In the genomic region with DNA sequence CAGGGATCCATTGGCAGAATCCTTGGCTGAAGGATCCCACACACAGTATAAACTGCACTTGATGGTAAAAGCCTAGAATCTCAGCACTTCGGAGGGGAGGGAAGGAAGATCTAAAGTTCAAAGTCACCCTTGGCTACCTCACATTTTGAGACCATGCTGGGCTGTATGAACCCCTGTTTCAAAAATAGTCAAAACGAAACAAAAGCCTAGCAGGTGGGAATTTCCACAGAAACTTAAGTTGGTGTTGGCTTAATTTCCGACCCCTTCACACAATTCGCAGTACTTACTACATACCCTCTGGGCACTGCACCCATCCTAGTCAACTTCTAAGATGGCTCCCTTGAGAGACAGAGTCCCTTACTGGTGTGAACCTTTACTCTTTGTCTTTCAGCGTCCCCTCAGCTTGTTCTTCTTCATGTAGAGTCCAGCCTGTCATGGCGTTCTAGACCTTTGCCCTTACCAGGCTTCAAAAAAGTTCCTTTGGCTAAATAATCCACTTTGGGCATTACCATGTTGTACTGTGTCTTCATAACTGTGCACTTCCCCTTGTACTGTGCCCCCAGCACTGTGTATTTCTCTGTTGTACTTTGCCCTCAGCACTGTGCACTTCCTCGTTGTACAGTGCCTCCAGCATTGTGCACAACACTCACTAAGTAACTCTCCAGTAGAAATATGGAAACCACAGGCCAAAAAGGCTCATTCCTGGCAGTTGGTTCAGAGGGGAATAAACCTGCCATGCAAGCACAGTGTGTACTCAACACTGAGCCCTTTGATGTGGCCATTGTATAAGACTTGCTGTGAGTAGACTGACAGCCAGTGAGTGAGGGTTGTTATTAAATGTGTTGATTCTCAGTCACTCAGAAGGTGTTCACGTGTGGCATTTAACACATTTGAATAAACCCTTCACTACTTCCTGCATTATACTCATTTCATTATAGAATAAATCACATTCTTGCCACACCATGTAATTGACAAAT, we compare ENCODE assay signal across 15 mouse cellular contexts.
DNase-seq lines count a peak whose midpoint lies in the region; ATAC-seq and TF ChIP-seq lines count a peak whose summit lies in the region.
"Had no signal": no experiment of that assay in that cellular context is flagged by ENCODE, and none has a peak within 500 bp of the region (broad histone marks: within the 10 kb centered on the region; RNA-seq: fewer than 3 reads in every experiment).

No protein-coding gene starts in this region.

- WGBS in liver, adult 2 months, result 76% methylated on average over 8 of the region's 8 CpGs
- WGBS in liver, embryonic 11.5 days, result 81% methylated on average over 8 of the region's 8 CpGs
- 77% methylated on average over 8 of the region's 8 CpGs for WGBS in intestine, postnatal 0 days
- WGBS in heart, embryonic 11.5 days (ENCODE audit: insufficient replicate concordance), result 83% methylated on average over 8 of the region's 8 CpGs

- peak; percentile 89 for TF ChIP-seq EP300 in CH12.LX (IDR thresholded peaks at IDR 0.05; ENCODE audit: low read length)

- no peaks in the 10 kb centered on the region for H3K36me3 ChIP-seq in liver, adult 2 months (ENCODE audit: control insufficient read depth, insufficient read depth, low read length)
- H3K36me3 ChIP-seq in liver, embryonic 11.5 days (ENCODE audit: control insufficient read depth, insufficient read depth, low read length), result no peaks in the 10 kb centered on the region
- no peaks in the 10 kb centered on the region for H3K36me3 ChIP-seq in CH12.LX (replicated peaks in 1 of 2; ENCODE audit: control insufficient read depth in 1 of 2, insufficient read depth in 1 of 2, low read length in 1 of 2)
- no peaks in the 10 kb centered on the region for H3K36me3 ChIP-seq in intestine, postnatal 0 days (ENCODE audit: control insufficient read depth, insufficient read depth)
- H3K36me3 ChIP-seq in heart, embryonic 11.5 days (ENCODE audit: control insufficient read depth, insufficient read depth, low read length), result no peaks in the 10 kb centered on the region
- H3K36me3 ChIP-seq: heart, embryonic 10.5 days; neural tube, embryonic 12.5 days had no signal

- no peaks in the 10 kb centered on the region for H3K9me3 ChIP-seq in liver, embryonic 11.5 days (ENCODE audit: control insufficient read depth, low read length)
- no peaks in the 10 kb centered on the region for H3K9me3 ChIP-seq in CH12.LX (replicated peaks; ENCODE audit: low read length)
- no peaks in the 10 kb centered on the region for H3K9me3 ChIP-seq in intestine, postnatal 0 days (ENCODE audit: control insufficient read depth)
- H3K9me3 ChIP-seq in heart, embryonic 11.5 days (replicated peaks; ENCODE audit: control insufficient read depth, low read length), result no peaks in the 10 kb centered on the region
- H3K9me3 ChIP-seq: heart, embryonic 10.5 days; neural tube, embryonic 12.5 days had no signal

- H3K79me2 ChIP-seq in liver, adult 2 months (ENCODE audit: control insufficient read depth, insufficient read depth, low read length), result no peaks in the 10 kb centered on the region
- no peaks in the 10 kb centered on the region for H3K79me2 ChIP-seq in CH12.LX (replicated peaks; ENCODE audit: control insufficient read depth, extremely low read depth, insufficient read depth, poor library complexity, severe bottlenecking)

- H3K4me3 ChIP-seq in liver, adult 2 months (ENCODE audit: insufficient read depth, low read depth, low read length), result no peak overlapping the region
- no peak overlapping the region for H3K4me3 ChIP-seq in liver, embryonic 11.5 days (ENCODE audit: low read depth, low read length)
- H3K4me3 ChIP-seq in CH12.LX (replicated peaks in 1 of 3; ENCODE audit: low read depth in 2 of 3, low read length in 2 of 3, poor library complexity in 1 of 3), result no peak overlapping the region
- no peak overlapping the region for H3K4me3 ChIP-seq in intestine, postnatal 0 days (ENCODE audit: low read depth, low read length)
- H3K4me3 ChIP-seq in heart, embryonic 11.5 days (ENCODE audit: low read depth, low read length), result no peak overlapping the region
- H3K4me3 ChIP-seq: heart, embryonic 10.5 days; neural tube, embryonic 12.5 days had no signal

- no peak for TF ChIP-seq CTCF in liver, adult 2 months (IDR thresholded peaks at IDR 0.05; ENCODE audit: low read depth, low read length)
- TF ChIP-seq CTCF in CH12.LX (conservative IDR thresholded peaks at IDR 0.05 in 1 of 2, IDR thresholded peaks at IDR 0.05 in 1 of 2; ENCODE audit: low read depth in 2 of 2, low read length in 2 of 2), result no peak
- TF ChIP-seq CTCF in intestine, postnatal 0 days (IDR thresholded peaks at IDR 0.05; ENCODE audit: low read depth), result no peak

- no peaks in the 10 kb centered on the region for H3K27me3 ChIP-seq in liver, adult 2 months (ENCODE audit: control insufficient read depth, insufficient read depth, low read length)
- no peaks in the 10 kb centered on the region for H3K27me3 ChIP-seq in liver, embryonic 11.5 days (replicated peaks; ENCODE audit: control insufficient read depth, insufficient read depth, low read length)
- H3K27me3 ChIP-seq in CH12.LX (replicated peaks), result no peaks in the 10 kb centered on the region
- H3K27me3 ChIP-seq in intestine, postnatal 0 days (replicated peaks; ENCODE audit: control insufficient read depth, insufficient read depth, low read length), result no peaks in the 10 kb centered on the region
- H3K27me3 ChIP-seq in heart, embryonic 11.5 days (ENCODE audit: control insufficient read depth, insufficient read depth, low read length), result no peaks in the 10 kb centered on the region
- H3K27me3 ChIP-seq: neural tube, embryonic 12.5 days; Patski had no signal

- H3K4me1 ChIP-seq in liver, adult 2 months (ENCODE audit: control insufficient read depth, insufficient read depth, low read length), result no peaks in the 10 kb centered on the region
- H3K4me1 ChIP-seq in liver, embryonic 11.5 days (replicated peaks; ENCODE audit: control insufficient read depth, insufficient read depth, low read length), result no peaks in the 10 kb centered on the region
- peaks cover 13 to 33% of the 10 kb centered on the region in 2 experiments for H3K4me1 ChIP-seq in CH12.LX (ENCODE audit: control insufficient read depth in 1 of 2, insufficient read depth in 2 of 2)
- H3K4me1 ChIP-seq in intestine, postnatal 0 days (replicated peaks; ENCODE audit: control insufficient read depth, insufficient read depth, low read length), result no peaks in the 10 kb centered on the region
- peaks cover 4% of the 10 kb centered on the region; the same call in 1 of the 2 replicates for H3K4me1 ChIP-seq in heart, embryonic 11.5 days (ENCODE audit: control insufficient read depth, insufficient read depth, low read length)
- H3K4me1 ChIP-seq: heart, embryonic 10.5 days; neural tube, embryonic 12.5 days had no signal

- no peak for TF ChIP-seq RAD21 in CH12.LX (IDR thresholded peaks at IDR 0.05; ENCODE audit: low read depth, low read length)

- H3K4me2 ChIP-seq in liver, embryonic 11.5 days, result no peak overlapping the region
- peak overlapping the region; percentile 18; the same call in 1 of the 2 replicates for H3K4me2 ChIP-seq in CH12.LX (ENCODE audit: insufficient read depth, low read depth, poor library complexity, severe bottlenecking)
- no peak overlapping the region for H3K4me2 ChIP-seq in intestine, postnatal 0 days (replicated peaks; ENCODE audit: low read depth)
- no peak overlapping the region for H3K4me2 ChIP-seq in heart, embryonic 11.5 days
- H3K4me2 ChIP-seq: neural tube, embryonic 12.5 days had no signal

- ATAC-seq in liver, embryonic 11.5 days (replicated peaks; ENCODE audit: low FRiP score), result no peak
- ATAC-seq in intestine, postnatal 0 days, result peak; percentile 90
- no peak for ATAC-seq in heart, embryonic 11.5 days (replicated peaks; ENCODE audit: insufficient number of reproducible peaks, low FRiP score, low TSS enrichment)
- ATAC-seq: Patski had no signal

- TF ChIP-seq POLR2A in liver, adult 2 months (IDR thresholded peaks at IDR 0.05; ENCODE audit: extremely low read depth, insufficient read depth, low read length), result no peak
- no peak for TF ChIP-seq POLR2A in CH12.LX (IDR thresholded peaks at IDR 0.05; ENCODE audit: low read depth, low read length)

- in situ Hi-C loops in CH12.LX (cut with MboI; ENCODE audit: low pct_ligation_motif_present, low pct_unique_long_range_greater_than_20kb, low sequenced_read_pairs), result no loop called here

- dilution Hi-C loops in CH12.LX (cut with MboI; ENCODE audit: extremely low pct_ligation_motif_present, extremely low pct_unique_long_range_greater_than_20kb, low sequenced_read_pairs), result no loop called here

- peak; percentile 39 for DNase-seq in cerebellum, adult 9-11 months
- no peak for DNase-seq in cerebellum, postnatal 4 days (ENCODE audit: low spot score in 2 of 2)
- DNase-seq in liver, adult 2 months (ENCODE audit: extremely low read depth, low read depth, low spot score), result peak; percentile 46
- no peak for DNase-seq in liver, embryonic 11.5 days (ENCODE audit: low spot score)
- DNase-seq in CH12.LX (ENCODE audit: extremely low read depth), result peak; percentile 75
- DNase-seq in embryo, embryonic 9.5 days (ENCODE audit: extremely low spot score), result no peak
- DNase-seq: cerebellum, adult 11 months; heart, postnatal 36 days; lung, postnatal 36 days; thymus, postnatal 14 days had no signal

- H3K9ac ChIP-seq in liver, adult 2 months (ENCODE audit: low read depth, low read length), result no peak overlapping the region
- H3K9ac ChIP-seq in liver, embryonic 11.5 days (ENCODE audit: low read depth, low read length), result no peak overlapping the region
- H3K9ac ChIP-seq in CH12.LX (ENCODE audit: insufficient read depth, low read depth), result no peak overlapping the region
- no peak overlapping the region for H3K9ac ChIP-seq in intestine, postnatal 0 days (ENCODE audit: low read depth, low read length)
- H3K9ac ChIP-seq in heart, embryonic 11.5 days (ENCODE audit: low read depth, low read length), result no peak overlapping the region
- H3K9ac ChIP-seq: neural tube, embryonic 12.5 days had no signal

- no peak overlapping the region for H3K27ac ChIP-seq in liver, adult 2 months (replicated peaks; ENCODE audit: insufficient read depth, low read depth, low read length)
- no peak overlapping the region for H3K27ac ChIP-seq in liver, embryonic 11.5 days (ENCODE audit: low read depth, low read length)
- H3K27ac ChIP-seq in CH12.LX (ENCODE audit: insufficient read depth, low read depth), result peak overlapping the region; percentile 51; the same call in 1 of the 2 replicates
- H3K27ac ChIP-seq in intestine, postnatal 0 days (ENCODE audit: low read depth, low read length), result no peak overlapping the region
- no peak overlapping the region for H3K27ac ChIP-seq in heart, embryonic 11.5 days (ENCODE audit: low read depth, low read length)
- H3K27ac ChIP-seq: heart, embryonic 10.5 days; neural tube, embryonic 12.5 days had no signal

TF ChIP-seq in CH12.LX, 34 proteins besides CTCF, POLR2A, EP300 and RAD21 (continues in another document):
- TF ChIP-seq IRF4 (IDR thresholded peaks at IDR 0.05; ENCODE audit: low read depth, low read length) (peak; percentile 88), UBTF (IDR thresholded peaks at IDR 0.05; ENCODE audit: low read depth, low read length) (no peak), MEF2A (IDR thresholded peaks at IDR 0.05; ENCODE audit: borderline replicate concordance, low read depth, low read length) (no peak; the same call in 1 of the 2 replicates), ZKSCAN1 (IDR thresholded peaks at IDR 0.05; ENCODE audit: borderline replicate concordance, low read depth, low read length) (no peak), HCFC1 (IDR thresholded peaks at IDR 0.05; ENCODE audit: low read depth, low read length) (no peak), JUN (IDR thresholded peaks at IDR 0.05; ENCODE audit: insufficient read depth, low read depth, low read length) (peak; percentile 63)

Comparison
In these comparisons a context has a peak if more than half of its experiments do, and no peak if none do; other contexts are left out.
1. DNase-seq: peak in cerebellum, adult 9-11 months (single experiment), liver, adult 2 months (single experiment) and CH12.LX (single experiment); none in cerebellum, postnatal 4 days (0 of 2), liver, embryonic 11.5 days (single experiment) and embryo, embryonic 9.5 days (single experiment).